8 mouse cellular contexts compared by ENCODE assay signal in genomic region chr12:112672744-112673575, GRCm38 (mm10). TPM values are rescaled to one million over a fixed set of nuclear protein-coding genes. Genes with fewer than 3 reads are reported as not detected.
DNase-seq lines count a peak whose midpoint lies in the region; ATAC-seq lines count a peak whose summit lies in the region.

No protein-coding gene starts in this region.

- peak; percentile 42; the same call in 1 of the 2 replicates for ATAC-seq in midbrain, embryonic 14.5 days (ENCODE audit: low FRiP score, low TSS enrichment)
- ATAC-seq in frontal cortex, adult (ENCODE audit: low TSS enrichment) = no peak

- H3K27ac ChIP-seq in midbrain, embryonic 14.5 days (replicated peaks; ENCODE audit: low read depth, low read length) = peak overlapping the region; percentile 94

- peak overlapping the region; percentile 94 for H3K4me3 ChIP-seq in midbrain, embryonic 14.5 days (replicated peaks; ENCODE audit: low read depth, low read length)

- peaks cover 32% of the 10 kb centered on the region for H3K4me1 ChIP-seq in midbrain, embryonic 14.5 days (ENCODE audit: control insufficient read depth, insufficient read depth, low read length)

- peak overlapping the region; percentile 95 for H3K4me2 ChIP-seq in midbrain, embryonic 14.5 days (ENCODE audit: low read length)

- DNase-seq in left cerebral cortex, postnatal 4 days = peak; percentile 56
- DNase-seq in left cerebral cortex, postnatal 36 days (ENCODE audit: low spot score in 2 of 2) = no peak
- peak; percentile 60 for DNase-seq in adrenal gland, postnatal 25 days
- peak; percentile 46 for DNase-seq in gastrocnemius, postnatal 25 days
- peak; percentile 38 for DNase-seq in kidney, postnatal 14 days
- DNase-seq in midbrain, embryonic 14.5 days = peak; percentile 68
- no peak for DNase-seq in urinary bladder, adult 18-20 months (ENCODE audit: low spot score in 2 of 2)

- peak overlapping the region; percentile 97 for H3K9ac ChIP-seq in midbrain, embryonic 14.5 days (replicated peaks; ENCODE audit: low read length)

- intact Hi-C loops in left cerebral cortex, postnatal 4 days (cut with DNase I) = no loop called here
- intact Hi-C loops in left cerebral cortex, postnatal 36 days (cut with DNase I) = no loop called here

- peaks cover 2% of the 10 kb centered on the region; the same call in 1 of the 2 replicates for H3K27me3 ChIP-seq in midbrain, embryonic 14.5 days (ENCODE audit: control insufficient read depth, insufficient read depth, low read length)

- 4% methylated on average over 21 of the region's 21 CpGs for WGBS in midbrain, embryonic 14.5 days

- no peaks in the 10 kb centered on the region for H3K9me3 ChIP-seq in midbrain, embryonic 14.5 days (ENCODE audit: control insufficient read depth, low read length)

- peaks cover 36% of the 10 kb centered on the region for H3K36me3 ChIP-seq in midbrain, embryonic 14.5 days (ENCODE audit: control insufficient read depth, insufficient read depth, low read length)

RNA-seq across cellular contexts. Expression of gene Akt1, which starts 1.7 kb away (rescaled TPM):
- total RNA-seq in left cerebral cortex, postnatal 4 days (2021) = 100 to 1,000 TPM; 279 to 286 TPM
- total RNA-seq in left cerebral cortex, postnatal 36 days (2021) = 100 to 1,000 TPM; 143 to 162 TPM
- total RNA-seq in adrenal gland, postnatal 25 days (2021) = 395 and 413 TPM in 2 replicates
- total RNA-seq in gastrocnemius, postnatal 25 days (2021) = 10 to 100 TPM; 63.5 to 69.7 TPM
- 64.8 and 82.1 TPM in 2 replicates for polyA plus RNA-seq in midbrain, embryonic 14.5 days (2014; fragmentation: Nextera tagmentation; extraction: Ambion mirVana)

RNA-seq across cellular contexts. Expression of gene Zbtb42, which starts 5.7 kb away (rescaled TPM):
- 1 to 10 TPM in 1 of 2 experiments, under 1 TPM in 1; 0.62 to 1.9 TPM for total RNA-seq in left cerebral cortex, postnatal 4 days (2021)
- total RNA-seq in left cerebral cortex, postnatal 36 days (2021) = under 1 TPM; 0.70 to 0.81 TPM
- total RNA-seq in adrenal gland, postnatal 25 days (2021) = 7.9 and 12.8 TPM in 2 replicates
- total RNA-seq in gastrocnemius, postnatal 25 days (2021) = 1 to 10 TPM; 1.2 to 1.9 TPM
- polyA plus RNA-seq in midbrain, embryonic 14.5 days (2014; fragmentation: Nextera tagmentation; extraction: Ambion mirVana) = 1.9 and 3.5 TPM in 2 replicates

RNA-seq across cellular contexts. Expression of gene Siva1, which starts 28.5 kb away (rescaled TPM):
- 10 to 100 TPM; 25.3 to 25.9 TPM for total RNA-seq in left cerebral cortex, postnatal 4 days (2021)
- total RNA-seq in left cerebral cortex, postnatal 36 days (2021) = 10 to 100 TPM; 17.8 to 23.0 TPM
- 34.8 and 46.0 TPM in 2 replicates for total RNA-seq in adrenal gland, postnatal 25 days (2021)
- 10 to 100 TPM; 13.4 to 16.1 TPM for total RNA-seq in gastrocnemius, postnatal 25 days (2021)
- 62.3 and 63.9 TPM in 2 replicates for polyA plus RNA-seq in midbrain, embryonic 14.5 days (2014; fragmentation: Nextera tagmentation; extraction: Ambion mirVana)

RNA-seq across cellular contexts. Expression of gene Cep170b, which starts 47.3 kb away (rescaled TPM):
- total RNA-seq in left cerebral cortex, postnatal 4 days (2021) = 100 to 1,000 TPM; 183 to 185 TPM
- 100 to 1,000 TPM; 258 to 267 TPM for total RNA-seq in left cerebral cortex, postnatal 36 days (2021)
- total RNA-seq in adrenal gland, postnatal 25 days (2021) = 42.4 and 58.1 TPM in 2 replicates
- total RNA-seq in gastrocnemius, postnatal 25 days (2021) = 1 to 10 TPM; 8.8 to 9.1 TPM
- 31.7 and 33.7 TPM in 2 replicates for polyA plus RNA-seq in midbrain, embryonic 14.5 days (2014; fragmentation: Nextera tagmentation; extraction: Ambion mirVana)

RNA-seq across cellular contexts. Expression of gene Adssl1, which starts 53.1 kb away (rescaled TPM):
- 1 to 10 TPM; 1.5 to 1.7 TPM for total RNA-seq in left cerebral cortex, postnatal 4 days (2021)
- 10 to 100 TPM; 14.3 to 25.8 TPM for total RNA-seq in left cerebral cortex, postnatal 36 days (2021)
- 17.8 and 21.0 TPM in 2 replicates for total RNA-seq in adrenal gland, postnatal 25 days (2021)
- total RNA-seq in gastrocnemius, postnatal 25 days (2021) = 100 to 1,000 TPM; 887 to 928 TPM
- 2.8 and 3.1 TPM in 2 replicates for polyA plus RNA-seq in midbrain, embryonic 14.5 days (2014; fragmentation: Nextera tagmentation; extraction: Ambion mirVana)

Comparison
In these comparisons a context has a peak if more than half of its experiments do, and no peak if none do; other contexts are left out.
1. DNase-seq: peak in left cerebral cortex, postnatal 4 days (single experiment), adrenal gland, postnatal 25 days (single experiment), gastrocnemius, postnatal 25 days (single experiment), kidney, postnatal 14 days (single experiment) and midbrain, embryonic 14.5 days (single experiment); none in left cerebral cortex, postnatal 36 days (0 of 2) and urinary bladder, adult 18-20 months (0 of 2).